Mouse (Mus musculus) ES-Bruce4 (cell line): Measurements from ENCODE around the gene Ttll10.

Source experiments
- CTCF ChIP-seq: IDR thresholded peaks from one replicate; pipeline ENCODE4 v1.8.1; 2011; ENCODE audit warnings: low read depth, low read length
- EP300 ChIP-seq: IDR thresholded peaks from 2 replicates; pipeline ENCODE4 v1.6.1; 2011; ENCODE audit warnings: low read depth, low read length; ENCODE audit not compliant: insufficient read depth
- POLR2A ChIP-seq: IDR thresholded peaks from one replicate; pipeline ENCODE4 v1.8.1; 2011; ENCODE audit warnings: low read length; ENCODE audit not compliant: insufficient read depth

DNA sequence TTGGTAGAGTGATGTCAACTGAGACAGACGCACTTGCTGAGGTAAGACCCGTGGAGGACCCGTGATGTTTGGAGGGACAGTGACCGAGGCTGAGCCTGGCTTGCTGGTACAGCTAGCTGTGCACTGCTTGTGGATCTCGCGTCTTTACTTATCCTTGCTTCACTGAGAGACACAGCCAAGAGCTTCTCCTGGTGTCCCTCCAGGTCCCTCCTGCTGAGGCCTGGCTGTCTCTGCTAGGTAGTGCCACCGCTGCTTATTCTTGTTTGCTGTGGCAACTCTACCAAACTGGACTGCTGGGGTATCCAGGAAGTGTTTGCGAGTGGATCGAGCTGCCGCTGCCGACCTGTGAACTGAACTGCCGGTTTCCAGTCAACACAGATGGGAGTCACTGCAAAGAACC is 39.4 kb downstream of the Ttll10 start:
- TF ChIP-seq EP300 (no peak), POLR2A (no peak), CTCF (no peak)
